Mouse (Mus musculus): Measurements from ENCODE around the gene Slc25a20.
A peak's percentile ranks its signal among the peaks of the same experiment; 100 is the strongest.

The Slc25a20 gene

DNA sequence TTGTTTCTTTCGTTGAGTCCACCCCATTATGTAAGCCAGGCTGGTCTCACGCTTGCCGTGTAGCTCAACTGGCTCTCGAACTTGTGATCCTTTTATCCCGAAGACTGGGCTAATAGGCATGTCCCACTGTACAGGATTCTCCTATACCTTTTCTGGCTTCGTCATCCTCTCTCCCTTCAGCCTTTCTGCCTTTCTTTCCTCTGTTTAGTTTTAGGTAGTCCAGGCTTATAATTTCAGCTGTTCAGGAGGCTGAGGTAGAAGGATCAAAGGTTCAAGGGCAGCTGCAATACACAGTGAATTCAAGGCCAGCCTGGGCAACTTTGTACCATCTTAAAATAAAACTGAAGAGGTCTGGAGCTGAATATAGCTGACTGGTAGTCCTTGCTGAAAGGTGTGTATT, 25.3 kb downstream of the Slc25a20 start:
- DNase-seq (ENCODE audit: low spot score in 2 of 2), result no peak

DNA sequence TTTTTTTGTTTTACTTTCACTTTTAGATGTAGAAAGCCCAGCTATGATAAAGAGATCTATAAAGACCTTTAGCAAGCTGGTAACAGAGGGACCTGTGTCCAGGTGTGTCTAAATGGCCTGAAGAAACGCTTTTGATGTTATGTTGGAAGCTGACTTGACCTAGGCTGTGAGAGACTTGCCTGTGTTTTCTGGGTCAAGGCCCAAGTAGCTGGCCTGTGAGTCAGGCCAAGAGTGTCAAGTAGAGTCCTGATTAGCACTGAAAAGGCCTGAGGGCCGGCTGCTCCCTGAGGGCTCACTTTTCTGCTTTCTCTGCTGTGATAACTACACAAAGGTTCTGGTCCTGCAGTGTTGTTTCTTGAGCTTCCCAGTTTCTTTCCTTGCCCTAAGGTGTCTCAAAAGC, 25.8 kb downstream of the Slc25a20 start:
- no peak for DNase-seq (ENCODE audit: low spot score in 2 of 2)

GRCm38 (mm10) chr9:108688451-108688850, 26.6 kb downstream of the Slc25a20 start:
- no peak for DNase-seq (ENCODE audit: low spot score in 2 of 2)

- no peak for DNase-seq (ENCODE audit: low spot score in 2 of 2)
Measured at GRCm38 (mm10) chr9:108689106-108689505, 27.2 kb downstream of the Slc25a20 start, which contains the start of gene Prkar2a. Prkar2a (plus strand) TSS chr9:108689314.

GRCm38 (mm10) chr9:108689993-108690392, 28.1 kb downstream of the Slc25a20 start:
- no peak for DNase-seq (ENCODE audit: low spot score in 2 of 2)

DNA sequence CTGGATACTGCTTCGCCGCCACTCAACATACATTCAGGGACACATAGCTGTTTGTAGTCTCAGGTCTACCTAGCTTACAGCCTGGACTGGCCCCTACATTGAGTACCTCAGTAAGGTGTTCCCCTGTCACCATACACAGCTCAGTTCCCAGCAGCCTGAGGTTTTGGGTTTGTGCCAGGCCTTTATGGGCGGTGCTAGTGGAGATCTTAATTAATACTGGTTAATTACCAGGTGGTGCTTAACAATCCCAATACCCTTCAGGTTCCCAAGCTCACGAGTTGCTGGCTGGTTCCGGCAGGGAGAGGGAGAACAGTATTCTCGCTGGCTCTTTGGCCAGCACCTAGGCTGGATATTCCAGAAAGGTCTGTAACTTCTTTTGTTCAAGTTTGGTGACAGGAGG, 29.0 kb downstream of the Slc25a20 start:
- DNase-seq (ENCODE audit: low spot score in 2 of 2), result no peak

- DNase-seq (ENCODE audit: low spot score in 2 of 2), result no peak
Measured at GRCm38 (mm10) chr9:108691371-108691770, 29.5 kb downstream of the Slc25a20 start.

- peak; percentile 74 to 78 for DNase-seq (ENCODE audit: low spot score in 2 of 2)
Measured at GRCm38 (mm10) chr9:108691846-108692225, 29.9 kb downstream of the Slc25a20 start.

GRCm38 (mm10) chr9:108692226-108693041, 30.5 kb downstream of the Slc25a20 start:
- DNase-seq (ENCODE audit: low spot score in 2 of 2), result peak; percentile 21 to 30

GRCm38 (mm10) chr9:108693946-108694345, 32.1 kb downstream of the Slc25a20 start:
- DNase-seq (ENCODE audit: low spot score in 2 of 2), result no peak

DNA sequence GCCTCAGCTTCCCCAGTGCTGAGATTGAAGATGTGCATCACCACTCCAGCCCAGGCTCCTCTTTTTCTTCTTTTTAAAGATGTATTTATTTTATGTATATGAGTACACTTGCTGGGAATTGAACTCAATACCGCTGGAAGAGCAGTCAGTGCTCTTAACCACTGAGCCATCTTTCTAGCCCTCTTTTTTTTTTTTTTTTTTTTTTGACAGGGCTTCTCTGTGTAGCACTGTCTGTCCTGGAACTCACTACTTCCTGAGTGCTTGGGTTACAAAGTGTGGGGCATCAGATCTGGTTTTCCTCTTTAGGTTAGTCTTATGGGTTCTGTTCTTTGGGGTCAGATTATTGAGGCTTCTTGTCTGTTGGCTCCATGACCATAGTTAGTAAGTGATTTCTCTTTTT, 32.6 kb downstream of the Slc25a20 start:
- DNase-seq (ENCODE audit: low spot score in 2 of 2), result no peak

GRCm38 (mm10) chr9:108702476-108702875, 40.6 kb downstream of the Slc25a20 start:
- DNase-seq (ENCODE audit: low spot score in 2 of 2), result no peak

DNA sequence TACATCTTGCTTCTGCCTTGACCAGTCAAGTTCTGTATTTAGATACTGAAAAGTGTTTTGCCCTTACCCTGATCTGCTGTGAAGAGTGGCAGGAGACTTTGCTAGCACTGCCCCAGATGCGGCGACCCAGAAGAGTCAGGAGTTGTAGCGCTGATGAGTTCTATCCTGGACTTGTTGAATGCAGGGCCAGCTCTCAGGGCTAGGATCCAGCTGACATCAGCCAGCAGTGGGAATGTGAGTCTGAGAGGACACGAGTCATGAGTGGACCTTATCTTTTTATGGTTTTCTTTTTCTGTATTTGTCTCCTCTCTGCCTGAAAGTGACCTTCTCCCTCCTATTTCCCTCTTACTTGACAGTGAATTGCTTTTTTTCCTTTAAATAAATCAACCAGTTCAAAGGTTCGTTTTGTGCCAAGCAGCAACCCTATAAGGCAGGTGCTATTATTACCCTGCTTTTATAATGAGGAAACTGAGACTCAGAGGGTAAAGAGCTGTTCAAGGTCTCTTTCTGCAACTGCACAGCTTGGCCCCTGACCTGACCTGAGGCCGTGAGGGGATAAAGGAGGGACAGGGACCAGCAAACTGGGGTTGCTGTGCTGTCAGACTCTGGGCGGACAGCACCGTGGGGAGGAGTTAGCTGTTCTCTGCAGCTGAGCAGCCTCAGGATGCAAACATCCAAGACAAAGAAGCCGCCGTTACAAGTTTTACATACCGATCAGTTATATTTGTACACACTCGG, 41.7 kb downstream of the Slc25a20 start:
- DNase-seq (ENCODE audit: low spot score in 2 of 2), result no peak

DNA sequence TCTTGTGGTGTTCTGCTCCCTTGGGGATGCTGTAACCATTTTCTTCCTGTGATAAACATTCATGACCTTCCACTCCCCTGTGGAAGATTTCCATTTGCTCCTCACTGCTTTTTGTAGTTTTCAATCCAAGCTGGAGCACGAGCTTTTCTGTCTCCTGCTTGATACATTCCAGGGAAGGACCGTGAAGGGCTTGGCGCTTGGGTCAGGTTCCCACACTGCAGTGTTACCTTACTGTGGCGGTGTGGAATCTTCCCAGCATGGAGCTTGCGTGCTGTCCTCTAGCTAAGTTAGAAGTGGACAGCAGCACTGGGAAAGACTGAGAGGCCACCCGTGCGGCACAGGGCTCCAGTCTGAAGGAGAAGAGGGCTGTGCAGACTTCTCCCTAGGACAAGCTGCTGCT, 42.7 kb downstream of the Slc25a20 start:
- DNase-seq (ENCODE audit: low spot score in 2 of 2), result no peak

GRCm38 (mm10) chr9:108707212-108707611, 45.3 kb downstream of the Slc25a20 start:
- no peak for DNase-seq (ENCODE audit: low spot score in 2 of 2)

- DNase-seq (ENCODE audit: low spot score in 2 of 2), result no peak
Measured at GRCm38 (mm10) chr9:108708833-108709232, 46.9 kb downstream of the Slc25a20 start.

DNA sequence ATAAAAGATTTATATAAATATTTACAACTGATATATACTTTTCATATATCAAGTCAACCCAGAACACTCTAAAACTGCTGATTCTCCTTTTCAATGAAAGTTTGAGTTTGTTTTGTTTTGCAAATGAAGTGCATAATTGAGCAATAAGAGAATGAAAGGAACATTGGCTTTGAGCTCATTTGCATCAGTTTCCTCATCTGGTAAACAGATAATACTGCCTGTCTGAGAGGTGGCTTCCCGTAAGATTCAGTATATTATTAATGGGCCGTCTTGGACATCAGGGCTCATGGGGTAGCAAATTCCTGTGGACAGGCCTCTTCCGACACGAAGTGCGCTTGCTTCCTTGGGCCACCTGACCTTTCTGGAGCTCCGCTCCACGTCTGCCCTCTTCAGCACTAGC, 48.9 kb downstream of the Slc25a20 start:
- no peak for DNase-seq (ENCODE audit: low spot score in 2 of 2)

DNA sequence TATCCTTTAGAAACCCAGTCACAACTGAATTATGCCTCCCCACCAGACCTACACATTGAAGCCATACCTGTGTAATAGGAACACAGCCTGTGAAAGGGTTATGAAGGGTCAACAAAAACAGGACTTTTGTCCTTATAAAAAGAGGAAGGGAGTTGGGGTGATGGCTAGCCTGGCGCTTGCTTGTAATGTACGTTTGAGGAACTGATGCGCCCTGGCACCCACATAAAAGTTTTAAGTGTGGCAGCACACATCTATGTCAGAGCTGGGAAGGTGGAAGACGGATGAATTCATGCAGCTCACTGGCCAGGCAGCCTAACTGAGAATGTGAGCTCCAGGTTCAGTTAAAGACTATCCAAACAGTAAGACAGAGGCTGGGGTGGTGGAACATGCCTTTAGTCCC, 54.3 kb downstream of the Slc25a20 start:
- no peak for DNase-seq (ENCODE audit: low spot score in 2 of 2)

DNA sequence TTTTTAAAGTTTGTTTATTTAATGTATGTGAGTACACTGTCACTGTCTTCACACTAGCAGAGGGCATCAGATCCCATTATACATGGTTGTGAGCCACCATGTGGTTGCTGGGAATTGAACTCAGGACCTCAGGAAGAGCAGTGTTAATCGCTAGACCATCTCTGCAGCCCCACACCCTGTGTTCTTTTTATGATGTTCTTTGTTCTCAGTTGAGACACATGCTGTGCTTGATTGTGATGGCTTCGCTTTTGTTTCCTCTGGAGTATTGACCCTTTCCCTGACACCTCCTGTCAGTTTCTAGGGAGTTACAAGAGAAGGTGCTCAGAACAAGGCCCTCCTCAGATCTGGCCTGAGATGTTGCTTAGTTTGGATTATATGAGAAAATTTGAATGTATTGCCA, 61.9 kb downstream of the Slc25a20 start:
- no peak for DNase-seq (ENCODE audit: low spot score in 2 of 2)

DNA sequence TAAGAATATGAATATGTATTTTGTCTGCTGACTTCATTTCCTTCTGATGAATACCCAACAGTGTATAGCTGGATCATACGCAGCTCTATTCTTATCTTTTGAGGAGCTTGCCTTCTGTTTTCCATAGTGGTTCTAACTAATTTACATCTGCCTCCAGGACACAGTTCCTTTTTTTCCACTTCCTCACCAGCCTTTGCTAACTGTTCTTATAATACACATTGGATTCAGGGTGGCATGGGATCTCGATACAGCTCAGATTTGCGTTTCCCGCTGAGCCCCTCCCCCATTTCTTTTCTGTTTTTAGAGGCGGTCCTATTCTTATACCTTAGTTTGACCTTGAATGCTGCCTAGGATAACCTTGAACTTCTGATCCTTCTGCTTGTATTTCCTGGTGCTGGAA, 64.2 kb downstream of the Slc25a20 start:
- DNase-seq (ENCODE audit: low spot score in 2 of 2), result no peak

- DNase-seq (ENCODE audit: low spot score in 2 of 2), result no peak
Measured at GRCm38 (mm10) chr9:108729050-108729449, 67.2 kb downstream of the Slc25a20 start.

GRCm38 (mm10) chr9:108732462-108732861, 70.6 kb downstream of the Slc25a20 start:
- DNase-seq (ENCODE audit: low spot score in 2 of 2), result no peak

All from spleen, postnatal 36 days (tissue).